Mouse (Mus musculus) forebrain, embryonic 12.5 days (tissue): ENCODE data around the gene Gm17660. TPM values are rescaled to one million over a fixed set of nuclear protein-coding genes. Genes with fewer than 3 reads are reported as not detected.

Experiments used
- ATAC-seq: fragments of 200-750 bp; cut with Nextera tagmentation; 2 replicates; pipeline ENCODE4 v1.8.0; 2017; ENCODE audit warnings: moderate TSS enrichment; ENCODE audit not compliant: low FRiP score
- H3K27ac ChIP-seq: fragments of 300-500 bp; sonication (generic); 2 replicates; pipeline ENCODE4 v1.5.1; 2016; ENCODE audit warnings: mild to moderate bottlenecking
- H3K27me3 ChIP-seq: fragments of 300-500 bp; sonication (generic); 2 replicates; pipeline ENCODE4 v1.6.1; 2016; ENCODE audit warnings: mild to moderate bottlenecking
- H3K36me3 ChIP-seq: fragments of 300-500 bp; sonication (generic); replicated peaks from 2 replicates; pipeline ENCODE4 v1.6.1; 2016; ENCODE audit warnings: mild to moderate bottlenecking
- H3K4me1 ChIP-seq: fragments of 300-500 bp; sonication (generic); 2 replicates; pipeline ENCODE4 v1.6.1; 2016
- H3K4me2 ChIP-seq: fragments of 300-500 bp; sonication (generic); 2 replicates; pipeline ENCODE4 v1.6.1; 2016; ENCODE audit warnings: mild to moderate bottlenecking, moderate library complexity
- H3K4me3 ChIP-seq: fragments of 300-500 bp; sonication (generic); replicated peaks from 2 replicates; pipeline ENCODE4 v1.5.1; 2016; ENCODE audit warnings: mild to moderate bottlenecking
- H3K9ac ChIP-seq: fragments of 300-500 bp; sonication (generic); 2 replicates; pipeline ENCODE4 v1.6.1; 2016; ENCODE audit warnings: mild to moderate bottlenecking
- H3K9me3 ChIP-seq: fragments of 300-500 bp; sonication (generic); 2 replicates; pipeline ENCODE4 v1.6.1; 2016
- WGBS: fragments of 180-500 bp; shearing (Covaris S2); methylation state at CpG from one replicate; pipeline ENCODE4 v1.1.7; 2016; 5-methylcytosine and 5-hydroxymethylcytosine counted together
- polyA plus RNA-seq: library from polyadenylated mRNA; unstranded; fragments of >200 nt; fragmentation: Nextera tagmentation; extraction: Ambion mirVana; gene quantifications from 2 replicates; pipeline ENCODE4 v1.2.1, GENCODE M21; 2016

The Gm17660 gene
- polyA plus RNA-seq, 1 experiment from 2014 or later: not detected

DNA sequence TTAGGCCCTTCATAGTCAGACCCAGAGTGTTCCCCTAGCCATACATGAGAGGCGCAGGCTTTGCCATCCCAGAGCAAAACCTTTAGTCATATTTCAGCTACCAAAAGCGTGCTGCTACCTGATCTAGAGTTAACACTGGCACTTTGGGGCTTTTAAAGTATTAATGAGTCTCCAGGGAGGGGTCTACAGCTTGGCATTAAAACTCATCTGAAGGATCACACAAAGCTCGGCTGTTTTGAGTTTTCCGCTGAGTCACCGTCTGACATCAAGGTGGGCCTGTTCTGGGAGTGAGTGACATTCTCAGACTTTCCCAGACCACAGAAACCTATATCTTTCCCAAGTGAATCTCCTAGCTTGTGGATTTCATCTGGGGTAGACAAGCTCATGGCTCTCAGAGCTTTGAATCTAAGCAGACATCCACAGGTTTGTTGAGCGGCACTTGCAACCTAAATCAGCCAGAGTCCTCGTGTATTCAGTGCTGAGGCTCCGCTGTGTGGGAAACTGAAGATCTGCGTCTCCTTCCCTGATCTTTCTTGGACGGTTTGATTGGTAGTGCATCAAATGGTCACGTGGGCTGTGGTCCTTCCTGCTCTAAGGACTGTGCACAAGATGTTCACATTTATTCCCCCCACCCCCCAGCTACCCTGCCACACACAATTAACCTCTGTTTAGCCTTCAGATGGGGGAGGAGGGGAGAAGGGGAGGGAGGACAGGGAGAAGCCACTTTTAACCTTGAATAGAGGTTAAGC lies 30.9 kb upstream of the Gm17660 start:
- Histone ChIP-seq H3K9ac (0 out of 2 replicates have a peak overlapping the region, but pooled peaks have one; percentile 17), H3K27ac (peak overlapping the region; percentile 80), H3K9me3 (no peaks in the 10 kb centered on the region), H3K36me3 (no peaks in the 10 kb centered on the region), H3K4me3 (peak overlapping the region; percentile 23; the same call in 1 of the 2 replicates), H3K4me2 (peak overlapping the region; percentile 49), H3K4me1 (peaks cover 70% of the 10 kb centered on the region), H3K27me3 (no peaks in the 10 kb centered on the region)
- peak; percentile 41 for ATAC-seq
- 36% methylated on average over 11 of the region's 11 CpGs for WGBS

DNA sequence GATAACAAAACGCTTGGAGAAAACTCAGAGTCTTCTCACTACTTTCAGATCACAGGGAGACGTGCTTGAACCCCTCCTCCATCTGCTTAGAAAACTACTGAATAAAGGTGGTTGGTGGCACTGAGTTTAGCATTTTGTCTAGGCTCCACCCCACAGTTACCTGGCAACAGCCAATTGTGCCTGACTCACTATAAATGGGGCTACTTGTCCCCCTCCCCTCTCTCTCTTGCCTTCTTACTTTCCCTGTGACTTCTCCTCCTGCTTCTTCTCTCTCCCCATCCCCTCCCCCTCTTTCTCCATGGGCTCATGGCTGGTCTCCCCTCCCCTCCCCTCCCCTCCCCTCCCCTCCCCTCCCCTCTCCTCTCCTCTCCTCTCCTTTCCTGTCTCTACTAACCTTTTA lies 26.7 kb upstream of the Gm17660 start:
- Histone ChIP-seq H3K27ac (no peak overlapping the region), H3K4me1 (peaks cover 60% of the 10 kb centered on the region), H3K4me3 (no peak overlapping the region), H3K9me3 (no peaks in the 10 kb centered on the region), H3K4me2 (no peak overlapping the region), H3K27me3 (no peaks in the 10 kb centered on the region), H3K9ac (no peak overlapping the region), H3K36me3 (no peaks in the 10 kb centered on the region)
- WGBS: 33% methylated on average over 2 of the region's 2 CpGs
- ATAC-seq: no peak

DNA sequence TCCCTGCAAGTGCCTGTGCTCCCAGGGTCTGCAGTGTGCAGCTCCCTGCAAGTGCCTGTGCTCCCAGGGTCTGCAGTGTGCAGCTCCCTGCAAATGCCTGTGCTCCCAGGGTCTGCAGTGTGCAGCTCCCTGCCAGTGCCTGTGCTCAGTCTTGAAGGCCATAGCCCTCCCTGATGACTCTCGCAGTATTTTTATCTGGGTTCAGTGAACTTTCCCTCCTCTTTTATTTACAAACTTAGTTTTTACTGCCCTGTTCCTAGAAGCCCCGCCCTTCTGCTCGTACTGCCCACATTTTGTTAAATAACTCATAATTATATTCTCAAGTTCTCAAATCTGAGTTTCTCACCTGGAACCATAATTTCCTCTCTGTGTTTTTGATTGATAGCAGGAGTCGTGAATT lies 25.8 kb upstream of the Gm17660 start:
- no peaks in the 10 kb centered on the region for H3K36me3 ChIP-seq
- 69% methylated on average over 4 of the region's 4 CpGs for WGBS
- no peaks in the 10 kb centered on the region for H3K9me3 ChIP-seq
- no peak overlapping the region for H3K4me2 ChIP-seq
- H3K4me1 ChIP-seq: peaks cover 51% of the 10 kb centered on the region
- H3K4me3 ChIP-seq: no peak overlapping the region
- H3K27me3 ChIP-seq: no peaks in the 10 kb centered on the region
- no peak overlapping the region for H3K27ac ChIP-seq
- H3K9ac ChIP-seq: no peak overlapping the region
- ATAC-seq: no peak

DNA sequence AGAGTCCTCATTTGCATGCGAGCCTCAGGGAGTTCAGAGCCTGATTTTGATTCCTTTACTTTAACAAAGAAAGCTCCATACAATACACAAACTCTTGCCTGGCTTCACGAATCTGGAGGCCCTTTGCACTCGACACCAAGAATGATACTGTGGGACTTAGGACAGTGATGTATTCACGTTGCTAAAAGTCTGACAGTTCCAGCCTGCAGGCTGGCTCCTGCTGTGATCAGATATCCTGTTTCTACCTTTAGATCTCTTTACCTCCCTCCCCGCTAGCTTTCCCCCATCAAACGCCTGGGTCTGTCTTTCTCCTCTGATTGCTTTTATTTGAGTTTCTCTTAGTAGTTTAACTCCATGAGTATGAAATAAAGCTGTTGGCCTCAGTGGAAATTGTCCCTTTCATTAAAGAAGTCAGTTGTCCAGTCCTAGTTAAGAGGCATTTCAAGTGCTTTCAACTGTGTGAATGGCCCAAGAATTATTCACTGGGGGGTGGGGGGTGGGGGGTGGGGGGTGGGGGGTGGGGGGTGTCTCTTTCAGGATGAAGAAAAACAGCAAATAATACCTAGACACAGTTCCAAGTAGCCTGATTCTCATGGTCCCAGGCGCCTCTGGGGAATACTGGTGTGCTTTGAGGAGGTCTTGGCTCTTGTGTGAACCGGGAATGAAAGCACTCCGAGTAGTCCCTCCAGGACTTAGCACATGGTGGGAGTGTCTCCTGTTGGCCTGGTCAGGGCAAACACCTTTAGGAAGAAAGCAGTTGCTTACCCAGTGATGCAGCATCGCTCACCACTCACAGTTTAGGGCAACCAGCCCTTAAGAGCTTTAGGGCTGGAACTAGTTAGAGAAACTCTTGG lies 24.5 kb upstream of the Gm17660 start:
- 9% methylated on average over 10 of the region's 10 CpGs for WGBS
- peaks cover 43% of the 10 kb centered on the region for H3K4me1 ChIP-seq
- peak overlapping the region; percentile 2 for H3K4me2 ChIP-seq
- peak; percentile 37; the same call in 1 of the 2 replicates for ATAC-seq
- H3K36me3 ChIP-seq: no peaks in the 10 kb centered on the region
- H3K27me3 ChIP-seq: no peaks in the 10 kb centered on the region
- no peaks in the 10 kb centered on the region for H3K9me3 ChIP-seq
- H3K27ac ChIP-seq: peak overlapping the region; percentile 42; the same call in 1 of the 2 replicates
- no peak overlapping the region for H3K4me3 ChIP-seq
- H3K9ac ChIP-seq: no peak overlapping the region

DNA sequence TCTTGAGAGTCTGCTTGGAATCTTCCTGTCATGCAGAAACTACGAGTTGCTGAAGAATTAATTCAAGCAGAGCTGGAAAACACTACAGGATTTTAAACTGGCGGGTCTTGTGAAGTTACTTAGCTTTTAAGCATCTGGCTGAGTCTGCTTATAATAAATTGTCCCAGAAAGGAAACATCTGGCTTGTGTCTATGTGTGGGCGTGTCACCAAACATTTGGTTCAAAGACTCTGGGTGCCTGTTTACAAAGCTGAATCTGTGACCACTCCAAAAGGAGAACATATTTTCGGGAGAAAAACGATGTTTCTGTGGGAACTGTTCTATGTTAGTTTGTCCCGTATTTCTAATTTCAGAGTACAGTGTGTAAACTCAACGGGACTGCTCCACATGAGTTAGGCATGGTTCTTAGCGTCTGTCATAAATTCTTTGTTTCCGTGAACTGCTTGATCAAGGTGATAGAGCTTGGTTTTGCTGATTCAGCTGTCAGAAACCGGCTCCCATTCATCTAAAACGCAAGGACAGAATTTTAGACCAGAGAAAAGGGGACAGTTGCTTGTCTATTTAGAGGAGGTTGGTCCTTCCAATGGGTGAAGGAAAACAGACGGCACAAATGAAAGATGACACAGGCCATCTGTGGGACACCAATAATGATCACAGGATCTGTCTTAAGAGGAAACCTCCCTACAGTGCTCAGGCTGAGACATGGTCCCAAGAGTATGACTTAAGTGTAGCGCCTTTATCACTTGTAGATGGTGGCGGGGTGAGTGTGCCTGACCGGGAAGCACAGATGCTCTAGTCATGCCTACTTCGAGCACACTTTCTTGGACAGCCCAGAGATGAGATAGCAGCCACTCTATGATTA lies 18.9 kb upstream of the Gm17660 start:
- no peak for ATAC-seq
- 0 out of 2 replicates have a peak, but pooled peaks cover 10% of the 10 kb centered on the region for H3K4me1 ChIP-seq
- H3K36me3 ChIP-seq: no peaks in the 10 kb centered on the region
- H3K9me3 ChIP-seq: no peaks in the 10 kb centered on the region
- no peak overlapping the region for H3K4me3 ChIP-seq
- 88% methylated on average over 16 of the region's 16 CpGs for WGBS
- H3K4me2 ChIP-seq: no peak overlapping the region
- H3K27ac ChIP-seq: no peak overlapping the region
- no peak overlapping the region for H3K9ac ChIP-seq
- no peaks in the 10 kb centered on the region for H3K27me3 ChIP-seq

DNA sequence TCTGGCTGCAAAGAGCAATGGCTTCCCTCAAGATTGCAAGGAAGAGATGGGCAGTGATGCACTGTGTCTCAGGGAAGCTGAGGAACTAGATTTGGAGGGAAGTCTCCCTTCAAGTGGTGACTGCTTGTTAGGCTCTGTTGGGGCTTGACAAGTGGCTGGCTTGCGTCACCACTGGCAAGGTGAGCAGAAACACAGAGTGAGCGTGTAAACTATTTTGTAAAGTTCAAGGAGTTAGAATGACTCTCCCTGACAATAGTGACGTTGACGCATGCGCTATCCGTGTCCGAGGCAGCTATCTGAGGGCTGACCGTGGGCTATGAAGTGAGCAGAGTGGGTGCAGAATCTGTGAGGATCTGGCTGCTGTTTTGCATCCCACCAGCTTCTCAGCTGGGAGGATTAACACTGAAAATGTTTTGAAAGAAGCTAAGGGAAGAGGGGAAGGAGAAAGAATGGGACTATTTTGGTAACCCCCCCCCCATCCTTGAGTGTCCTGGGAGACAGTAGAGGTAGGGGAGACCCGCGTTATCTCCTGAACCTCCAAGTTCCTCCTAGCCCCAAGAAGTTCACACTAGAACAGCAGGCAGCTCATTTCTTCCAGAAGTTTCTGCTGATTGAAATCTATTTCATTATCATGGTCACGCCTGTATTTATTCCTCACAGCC lies 18.1 kb upstream of the Gm17660 start:
- 0 out of 2 replicates have a peak, but pooled peaks cover 3% of the 10 kb centered on the region for H3K4me1 ChIP-seq
- no peak overlapping the region for H3K9ac ChIP-seq
- H3K9me3 ChIP-seq: no peaks in the 10 kb centered on the region
- H3K27me3 ChIP-seq: no peaks in the 10 kb centered on the region
- WGBS: 88% methylated on average over 11 of the region's 11 CpGs
- no peak for ATAC-seq
- H3K4me2 ChIP-seq: no peak overlapping the region
- H3K36me3 ChIP-seq: no peaks in the 10 kb centered on the region
- H3K27ac ChIP-seq: no peak overlapping the region
- no peak overlapping the region for H3K4me3 ChIP-seq

DNA sequence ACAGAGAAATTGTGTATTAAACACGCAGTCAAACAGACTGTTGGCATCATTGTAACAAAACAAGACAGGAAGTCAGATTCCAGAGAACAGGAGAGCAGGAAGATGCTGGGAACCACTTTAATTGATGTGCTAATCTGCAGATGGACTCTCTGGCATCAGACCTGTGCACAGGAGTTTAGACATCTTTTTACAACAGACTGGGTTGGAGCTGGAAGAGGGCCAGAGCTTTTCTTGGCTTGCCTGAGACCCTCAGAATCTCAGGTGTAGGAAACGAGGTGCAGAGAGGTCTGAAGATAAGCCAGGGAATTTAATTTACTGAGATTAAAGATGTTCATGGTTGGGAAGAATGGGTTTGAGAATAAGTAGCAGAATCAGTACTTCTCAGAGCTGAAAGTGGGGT lies 12.3 kb upstream of the Gm17660 start:
- Histone ChIP-seq H3K9me3 (no peaks in the 10 kb centered on the region), H3K27ac (no peak overlapping the region), H3K27me3 (no peaks in the 10 kb centered on the region), H3K36me3 (no peaks in the 10 kb centered on the region), H3K4me3 (no peak overlapping the region), H3K4me2 (no peak overlapping the region), H3K4me1 (no peaks in the 10 kb centered on the region), H3K9ac (no peak overlapping the region)
- 82% methylated on average over 2 of the region's 2 CpGs for WGBS
- no peak for ATAC-seq

DNA sequence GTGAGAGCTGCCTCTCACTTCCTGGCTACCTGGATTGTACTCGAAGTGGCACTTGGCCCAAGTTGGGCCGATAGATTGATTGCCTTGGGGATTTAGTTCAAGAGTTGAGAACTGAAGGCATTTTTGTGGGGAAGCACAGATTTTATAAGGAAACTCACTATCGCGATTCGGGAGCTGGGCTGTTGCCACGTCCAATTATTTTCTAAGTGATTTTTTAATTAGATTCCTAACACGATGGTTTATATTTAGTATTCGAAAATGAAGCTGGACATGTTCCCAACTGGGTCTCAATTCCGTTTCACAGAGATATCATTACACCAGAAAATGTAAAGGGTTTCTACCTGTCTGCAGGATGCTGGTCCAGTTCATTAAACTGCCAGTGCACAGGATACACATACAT lies 8.0 kb upstream of the Gm17660 start:
- Histone ChIP-seq H3K27ac (no peak overlapping the region), H3K4me3 (no peak overlapping the region), H3K36me3 (no peaks in the 10 kb centered on the region), H3K27me3 (no peaks in the 10 kb centered on the region), H3K9me3 (no peaks in the 10 kb centered on the region), H3K4me1 (no peaks in the 10 kb centered on the region), H3K4me2 (no peak overlapping the region), H3K9ac (no peak overlapping the region)
- 92% methylated on average over 9 of the region's 9 CpGs for WGBS
- no peak for ATAC-seq

DNA sequence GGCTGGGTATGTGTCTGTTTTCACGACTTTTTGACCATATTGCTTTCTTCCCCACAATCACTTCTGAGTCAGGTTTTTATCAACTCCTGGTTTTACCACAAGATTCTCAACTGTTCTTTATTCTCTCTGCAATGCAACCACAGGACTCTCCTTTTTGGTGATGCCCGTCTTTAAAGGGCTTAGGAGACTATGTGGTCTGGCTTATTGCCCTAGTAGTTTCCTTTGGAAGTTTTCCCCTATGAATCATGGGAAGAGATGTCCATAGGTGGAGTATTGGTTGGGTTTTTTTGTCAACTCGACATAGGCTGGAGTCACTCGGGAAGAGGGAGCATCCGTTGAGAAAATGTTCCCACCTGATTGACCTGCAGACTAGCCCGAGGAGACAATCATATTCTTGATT lies 3.3 kb upstream of the Gm17660 start:
- ATAC-seq: no peak
- H3K27me3 ChIP-seq: peaks cover 2% of the 10 kb centered on the region; the same call in 1 of the 2 replicates
- H3K4me1 ChIP-seq: peaks cover 5% of the 10 kb centered on the region; the same call in 1 of the 2 replicates
- H3K36me3 ChIP-seq: no peaks in the 10 kb centered on the region
- no peaks in the 10 kb centered on the region for H3K9me3 ChIP-seq
- no peak overlapping the region for H3K27ac ChIP-seq
- no peak overlapping the region for H3K9ac ChIP-seq
- H3K4me3 ChIP-seq: no peak overlapping the region
- H3K4me2 ChIP-seq: no peak overlapping the region
- 89% methylated on average over 6 of the region's 6 CpGs for WGBS

DNA sequence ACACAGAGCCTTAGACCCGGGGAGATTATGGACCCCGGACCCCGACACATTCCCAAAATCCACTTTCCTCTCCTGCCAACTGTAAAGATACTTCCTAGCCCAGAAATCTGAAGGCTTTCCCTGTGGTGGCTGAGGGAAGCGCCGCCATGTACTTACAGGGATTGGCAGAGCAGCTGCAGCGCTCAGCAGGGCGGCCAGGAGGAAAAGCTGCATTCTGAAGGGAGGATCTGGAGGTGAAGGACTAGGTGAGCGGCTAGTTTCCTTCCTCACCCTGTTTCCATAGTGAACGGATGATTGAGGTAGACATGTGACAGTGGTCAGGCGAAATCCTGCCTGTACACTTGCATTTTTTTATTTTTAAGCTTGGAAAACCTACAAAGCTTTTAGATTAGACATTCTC lies 1.0 kb downstream of the Gm17660 start:
- H3K4me1 ChIP-seq: peaks cover 15% of the 10 kb centered on the region
- no peak for ATAC-seq
- WGBS: 27% methylated on average over 10 of the region's 10 CpGs

DNA sequence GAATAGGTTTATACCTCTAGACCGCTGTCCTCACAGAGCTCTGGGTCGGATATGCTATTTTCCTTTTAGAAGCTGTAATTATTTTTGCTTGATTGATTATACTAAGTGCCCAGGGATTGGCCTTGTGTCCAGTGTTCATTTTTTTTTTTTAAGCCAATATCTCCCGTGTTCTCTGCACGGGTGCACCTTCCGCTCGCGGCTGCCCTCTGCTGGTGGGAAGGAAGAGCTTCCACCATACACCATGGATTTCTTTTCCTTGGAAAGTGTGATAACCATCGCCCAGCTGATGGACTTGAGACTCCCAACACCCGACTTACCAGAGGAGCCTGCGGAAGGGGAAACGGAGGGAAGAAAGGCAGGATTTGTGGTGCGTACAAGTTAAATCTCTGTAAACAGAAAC lies 3.0 kb downstream of the Gm17660 start:
- Histone ChIP-seq H3K27me3 (peaks cover 2% of the 10 kb centered on the region; the same call in 1 of the 2 replicates), H3K4me3 (no peak overlapping the region), H3K36me3 (no peaks in the 10 kb centered on the region), H3K27ac (no peak overlapping the region), H3K9me3 (no peaks in the 10 kb centered on the region), H3K4me2 (no peak overlapping the region), H3K4me1 (peaks cover 16% of the 10 kb centered on the region), H3K9ac (no peak overlapping the region)
- WGBS: 29% methylated on average over 12 of the region's 12 CpGs
- peak; percentile 5; the same call in 1 of the 2 replicates for ATAC-seq

More for the DNA sequence above, 1.0 kb downstream of the Gm17660 start:
- H3K9ac ChIP-seq: no peak overlapping the region
- H3K27ac ChIP-seq: no peak overlapping the region
- no peaks in the 10 kb centered on the region for H3K9me3 ChIP-seq
- no peak overlapping the region for H3K4me3 ChIP-seq
- no peak overlapping the region for H3K4me2 ChIP-seq
- peaks cover 2% of the 10 kb centered on the region; the same call in 1 of the 2 replicates for H3K27me3 ChIP-seq
- H3K36me3 ChIP-seq: no peaks in the 10 kb centered on the region
